Mouse (Mus musculus): Measurements from ENCODE around the gene Prok1.

- no peak for TF ChIP-seq CTCF (IDR thresholded peaks at IDR 0.05; ENCODE audit: control insufficient read depth, insufficient read depth, low read length)
- TF ChIP-seq POLR2A (IDR thresholded peaks at IDR 0.05; ENCODE audit: borderline replicate concordance, control insufficient read depth, low read depth, low read length): no peak
Observed at GRCm38 (mm10) chr3:107231202-107231601, 8.3 kb downstream of the Prok1 start.
